Mouse (Mus musculus) cerebellum, adult 2 months (tissue): ENCODE data around the gene Oscp1.

ENCODE experiments used
- CTCF ChIP-seq: fragments of 200-500 bp; IDR thresholded peaks from 2 replicates; pipeline ENCODE4 v1.5.1; 2011; ENCODE audit warnings: low read depth, mild to moderate bottlenecking, control low read depth, low read length, moderate library complexity, borderline replicate concordance; ENCODE audit not compliant: insufficient read depth
- POLR2A ChIP-seq: fragments of 200-500 bp; IDR thresholded peaks from 2 replicates; pipeline ENCODE4 v1.6.1; 2011; ENCODE audit warnings: low read length, control low read depth, borderline replicate concordance; ENCODE audit not compliant: insufficient read depth

DNA sequence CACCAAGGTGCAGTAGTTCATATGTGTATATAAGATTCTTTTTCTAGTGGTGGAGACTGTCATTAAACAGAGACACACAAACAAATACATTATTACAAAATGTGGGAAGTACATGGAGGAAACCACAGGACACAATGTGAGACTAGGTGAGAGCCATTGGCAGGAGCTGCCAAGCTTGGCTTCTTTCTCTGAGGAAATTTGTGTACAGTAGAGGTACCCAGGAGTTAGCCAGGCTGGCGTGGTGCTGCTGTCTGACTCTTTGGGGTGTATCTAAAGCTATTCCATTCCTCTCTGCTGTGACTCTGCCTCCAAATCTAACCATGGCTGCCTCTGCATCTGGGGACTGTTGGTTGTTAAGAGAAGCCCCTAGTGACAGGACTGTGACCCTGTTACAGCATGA lies 60.7 kb downstream of the Oscp1 start:
- TF ChIP-seq CTCF (no peak), POLR2A (no peak)
